Mouse (Mus musculus): ENCODE measurements around the gene Gm595. TPM values are rescaled to one million over a fixed set of nuclear protein-coding genes. Genes with fewer than 3 reads are reported as not detected.

The Gm595 gene
- polyA plus RNA-seq (2014; fragmentation: Nextera tagmentation; extraction: Ambion mirVana), result not detected in 2 replicates

DNA sequence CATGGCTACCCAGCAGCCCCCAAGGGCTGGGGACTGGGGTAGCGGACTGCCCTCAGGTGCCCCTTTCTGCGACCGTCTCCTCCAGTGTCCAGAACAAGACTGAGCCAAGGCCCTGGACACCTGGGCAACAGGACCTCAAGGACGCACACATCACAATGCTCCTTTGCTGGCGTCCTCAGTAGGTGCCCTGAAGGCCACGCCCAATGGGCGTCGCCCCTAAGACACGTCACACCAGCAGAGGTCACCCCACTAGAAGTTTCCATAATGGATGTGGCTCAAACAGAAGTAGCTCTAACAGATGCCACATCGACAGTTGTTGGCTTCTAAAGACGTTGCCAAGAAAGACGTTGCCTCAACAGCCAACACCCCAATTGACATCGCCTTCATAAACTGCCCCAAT, at the start of gene Gm595:
Gm595 (minus strand) TSS at position 101 of the 400 bp plus-strand sequence.
- Histone ChIP-seq H3K36me3 (replicated peaks; ENCODE audit: control insufficient read depth, insufficient read depth) (no peaks in the 10 kb centered on the region), H3K4me3 (replicated peaks; ENCODE audit: low read length) (no peak within 1 kb of the TSS), H3K4me2 (replicated peaks) (no peak within 1 kb of the TSS), H3K9ac (no peak within 1 kb of the TSS), H3K9me3 (ENCODE audit: control insufficient read depth, low read length) (no peaks in the 10 kb centered on the region), H3K27ac (no peak within 1 kb of the TSS), H3K4me1 (replicated peaks; ENCODE audit: control insufficient read depth, insufficient read depth, low read length) (no peaks in the 10 kb centered on the region), H3K27me3 (ENCODE audit: control insufficient read depth, insufficient read depth, low read length) (no peaks in the 10 kb centered on the region)
- no peak for ATAC-seq (ENCODE audit: low FRiP score)
- DNase-seq (ENCODE audit: low spot score), result no peak
- WGBS, result 90% methylated on average over 13 of the region's 13 CpGs

DNA sequence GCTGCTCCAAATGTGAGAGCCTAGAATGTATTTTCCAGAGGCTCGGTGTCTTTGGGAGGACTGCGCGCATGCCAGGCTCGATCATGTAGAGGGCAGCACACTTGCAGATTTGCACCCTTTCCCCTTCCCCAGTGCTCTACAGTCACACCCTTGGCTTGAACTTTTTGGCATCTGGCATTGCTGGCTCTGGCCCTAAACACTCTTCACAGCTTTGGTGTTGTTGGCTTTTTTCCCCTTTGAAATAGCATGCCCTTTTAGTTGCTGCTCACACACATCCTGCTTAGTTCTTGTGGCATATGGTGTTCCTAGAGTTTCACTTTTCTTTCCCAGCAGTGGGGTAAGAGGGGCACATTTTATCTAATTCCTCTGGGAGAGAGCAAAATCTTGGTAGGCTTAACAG, 30.9 kb upstream of the Gm595 start:
- Histone ChIP-seq H3K27ac (no peak overlapping the region), H3K27me3 (ENCODE audit: control insufficient read depth, insufficient read depth, low read length) (no peaks in the 10 kb centered on the region), H3K4me1 (replicated peaks; ENCODE audit: control insufficient read depth, insufficient read depth, low read length) (no peaks in the 10 kb centered on the region), H3K4me2 (replicated peaks) (no peak overlapping the region), H3K9ac (no peak overlapping the region), H3K9me3 (ENCODE audit: control insufficient read depth, low read length) (no peaks in the 10 kb centered on the region), H3K4me3 (replicated peaks; ENCODE audit: low read length) (no peak overlapping the region), H3K36me3 (replicated peaks; ENCODE audit: control insufficient read depth, insufficient read depth) (no peaks in the 10 kb centered on the region)
- no peak for DNase-seq (ENCODE audit: low spot score)
- ATAC-seq (ENCODE audit: low FRiP score), result no peak
- 90% methylated on average over 4 of the region's 4 CpGs for WGBS

DNA sequence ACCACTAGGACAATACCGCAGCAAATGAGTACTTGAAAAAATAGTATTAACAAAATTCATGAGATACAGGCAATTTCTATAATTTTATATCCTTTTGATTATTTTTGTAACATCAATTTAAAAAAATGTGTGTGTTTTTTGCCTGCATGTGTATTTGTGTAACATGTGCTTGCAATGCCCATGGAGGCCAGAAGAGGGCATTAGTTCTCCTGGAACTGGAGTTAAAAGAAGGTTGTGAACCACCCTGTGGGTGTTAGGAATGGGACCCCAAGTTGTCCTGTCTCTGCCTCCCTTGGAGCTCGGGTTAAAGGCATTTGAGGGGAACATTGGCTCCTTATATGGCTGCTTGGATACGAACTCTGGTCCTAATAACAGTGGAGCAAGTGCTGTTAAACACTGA, 26.2 kb upstream of the Gm595 start:
- Histone ChIP-seq H3K27ac (no peak overlapping the region), H3K27me3 (ENCODE audit: control insufficient read depth, insufficient read depth, low read length) (no peaks in the 10 kb centered on the region), H3K4me2 (replicated peaks) (no peak overlapping the region), H3K9ac (no peak overlapping the region), H3K4me3 (replicated peaks; ENCODE audit: low read length) (no peak overlapping the region), H3K4me1 (replicated peaks; ENCODE audit: control insufficient read depth, insufficient read depth, low read length) (no peaks in the 10 kb centered on the region), H3K36me3 (replicated peaks; ENCODE audit: control insufficient read depth, insufficient read depth) (no peaks in the 10 kb centered on the region), H3K9me3 (ENCODE audit: control insufficient read depth, low read length) (no peaks in the 10 kb centered on the region)
- no peak for DNase-seq (ENCODE audit: low spot score)
- no peak for ATAC-seq (ENCODE audit: low FRiP score)
- 86% methylated on average over 3 of the region's 3 CpGs for WGBS

DNA sequence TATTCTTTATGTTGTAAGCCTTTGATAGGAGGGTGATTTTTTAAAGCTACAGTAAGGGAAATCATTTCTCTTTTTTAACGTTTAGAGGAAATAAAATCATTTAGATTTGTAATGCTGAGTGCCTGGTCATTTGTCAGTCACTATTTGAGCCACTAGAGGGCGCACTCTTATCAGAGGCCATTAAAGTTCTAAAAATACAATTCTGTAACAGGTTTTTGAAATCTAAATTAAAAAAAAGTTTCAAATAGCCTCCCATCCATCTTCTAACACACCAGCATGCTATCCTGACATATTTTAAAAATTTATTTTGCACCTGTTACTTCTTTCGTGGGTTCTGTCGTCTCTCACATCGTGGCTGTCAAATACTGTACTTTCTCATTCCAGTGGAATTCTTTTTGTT, 22.0 kb upstream of the Gm595 start:
- Histone ChIP-seq H3K4me2 (replicated peaks) (no peak overlapping the region), H3K36me3 (replicated peaks; ENCODE audit: control insufficient read depth, insufficient read depth) (no peaks in the 10 kb centered on the region), H3K27me3 (ENCODE audit: control insufficient read depth, insufficient read depth, low read length) (no peaks in the 10 kb centered on the region), H3K4me3 (replicated peaks; ENCODE audit: low read length) (no peak overlapping the region), H3K27ac (no peak overlapping the region), H3K9ac (no peak overlapping the region), H3K4me1 (replicated peaks; ENCODE audit: control insufficient read depth, insufficient read depth, low read length) (no peaks in the 10 kb centered on the region), H3K9me3 (ENCODE audit: control insufficient read depth, low read length) (no peaks in the 10 kb centered on the region)
- WGBS, result 53% methylated on average over 5 of the region's 5 CpGs
- ATAC-seq (ENCODE audit: low FRiP score) (no peak), DNase-seq (ENCODE audit: low spot score) (peak; percentile 42)

DNA sequence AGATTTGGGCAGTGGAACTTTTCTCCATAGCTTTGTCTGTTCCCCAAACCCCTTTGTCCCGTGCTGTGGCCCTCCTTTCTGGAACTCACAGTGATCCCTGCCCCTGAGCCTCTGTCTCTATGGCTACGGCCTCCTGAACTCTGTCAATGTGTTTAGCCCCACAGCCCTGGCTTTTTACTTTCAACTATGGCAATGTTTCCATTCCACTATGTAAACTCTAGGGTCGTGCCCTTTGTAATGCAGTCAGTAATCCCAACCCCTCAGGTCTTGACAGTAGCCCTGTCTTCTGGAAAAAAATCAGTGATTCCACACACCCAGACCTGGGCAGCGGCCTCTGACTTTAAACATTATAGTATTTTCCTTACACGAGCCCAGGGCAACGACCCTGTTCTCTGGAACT, 19.3 kb upstream of the Gm595 start:
- ATAC-seq (ENCODE audit: low FRiP score) (no peak), DNase-seq (ENCODE audit: low spot score) (no peak)
- Histone ChIP-seq H3K4me1 (replicated peaks; ENCODE audit: control insufficient read depth, insufficient read depth, low read length) (no peaks in the 10 kb centered on the region), H3K4me3 (replicated peaks; ENCODE audit: low read length) (no peak overlapping the region), H3K9ac (no peak overlapping the region), H3K9me3 (ENCODE audit: control insufficient read depth, low read length) (no peaks in the 10 kb centered on the region), H3K27me3 (ENCODE audit: control insufficient read depth, insufficient read depth, low read length) (no peaks in the 10 kb centered on the region), H3K27ac (no peak overlapping the region), H3K4me2 (replicated peaks) (no peak overlapping the region), H3K36me3 (replicated peaks; ENCODE audit: control insufficient read depth, insufficient read depth) (no peaks in the 10 kb centered on the region)
- 44% methylated on average over 6 of the region's 6 CpGs for WGBS

DNA sequence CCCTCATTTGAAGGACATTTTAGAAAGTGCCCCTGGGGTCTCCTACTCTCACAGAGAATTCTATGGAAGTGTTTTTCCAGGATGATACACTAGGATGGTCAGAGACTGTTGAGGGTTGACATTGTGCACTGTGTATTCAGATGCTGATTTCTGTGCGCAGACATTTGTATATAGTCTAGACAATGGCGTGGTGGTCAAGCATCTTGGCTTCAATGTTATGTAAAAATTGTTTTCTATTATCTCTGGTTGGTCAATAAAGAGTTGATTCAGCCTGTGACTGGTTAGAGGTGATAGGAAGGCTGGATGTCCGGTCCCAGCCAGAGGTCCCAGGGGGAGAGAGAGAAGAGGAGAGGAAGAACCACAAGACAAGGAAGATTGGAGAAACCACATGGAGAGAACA, 16.4 kb upstream of the Gm595 start:
- no peaks in the 10 kb centered on the region for H3K9me3 ChIP-seq (ENCODE audit: control insufficient read depth, low read length)
- H3K4me3 ChIP-seq (replicated peaks; ENCODE audit: low read length), result no peak overlapping the region
- H3K4me1 ChIP-seq (replicated peaks; ENCODE audit: control insufficient read depth, insufficient read depth, low read length), result no peaks in the 10 kb centered on the region
- H3K27me3 ChIP-seq (ENCODE audit: control insufficient read depth, insufficient read depth, low read length), result no peaks in the 10 kb centered on the region
- DNase-seq (ENCODE audit: low spot score), result no peak
- H3K4me2 ChIP-seq (replicated peaks), result no peak overlapping the region
- no peak for ATAC-seq (ENCODE audit: low FRiP score)
- 76% methylated on average over 3 of the region's 3 CpGs for WGBS
- no peak overlapping the region for H3K27ac ChIP-seq
- H3K36me3 ChIP-seq (replicated peaks; ENCODE audit: control insufficient read depth, insufficient read depth), result no peaks in the 10 kb centered on the region
- no peak overlapping the region for H3K9ac ChIP-seq

DNA sequence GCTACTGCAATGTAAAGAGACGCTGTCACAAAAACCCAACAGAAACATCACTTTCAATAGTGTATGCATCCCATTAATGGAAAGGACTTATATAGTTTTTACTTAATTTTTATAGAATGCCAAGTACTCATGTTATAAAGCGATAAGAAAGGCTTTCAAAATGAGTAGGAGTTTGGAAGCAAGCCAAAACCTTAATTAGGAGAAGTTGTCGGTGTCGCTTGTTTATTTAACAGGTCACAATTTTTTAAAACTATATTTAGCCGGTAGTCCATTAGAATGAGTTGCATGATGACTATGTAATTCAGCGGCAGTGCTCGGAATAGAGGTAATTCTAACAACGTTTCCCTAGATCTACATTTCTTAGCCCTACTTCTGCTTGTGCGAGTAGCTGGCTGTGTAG, 12.7 kb upstream of the Gm595 start:
- Histone ChIP-seq H3K9ac (no peak overlapping the region), H3K27me3 (ENCODE audit: control insufficient read depth, insufficient read depth, low read length) (no peaks in the 10 kb centered on the region), H3K9me3 (ENCODE audit: control insufficient read depth, low read length) (no peaks in the 10 kb centered on the region), H3K27ac (no peak overlapping the region), H3K4me3 (replicated peaks; ENCODE audit: low read length) (no peak overlapping the region), H3K4me1 (replicated peaks; ENCODE audit: control insufficient read depth, insufficient read depth, low read length) (no peaks in the 10 kb centered on the region), H3K4me2 (replicated peaks) (no peak overlapping the region), H3K36me3 (replicated peaks; ENCODE audit: control insufficient read depth, insufficient read depth) (no peaks in the 10 kb centered on the region)
- DNase-seq (ENCODE audit: low spot score) (no peak), ATAC-seq (ENCODE audit: low FRiP score) (no peak)
- WGBS, result 91% methylated on average over 9 of the region's 9 CpGs

DNA sequence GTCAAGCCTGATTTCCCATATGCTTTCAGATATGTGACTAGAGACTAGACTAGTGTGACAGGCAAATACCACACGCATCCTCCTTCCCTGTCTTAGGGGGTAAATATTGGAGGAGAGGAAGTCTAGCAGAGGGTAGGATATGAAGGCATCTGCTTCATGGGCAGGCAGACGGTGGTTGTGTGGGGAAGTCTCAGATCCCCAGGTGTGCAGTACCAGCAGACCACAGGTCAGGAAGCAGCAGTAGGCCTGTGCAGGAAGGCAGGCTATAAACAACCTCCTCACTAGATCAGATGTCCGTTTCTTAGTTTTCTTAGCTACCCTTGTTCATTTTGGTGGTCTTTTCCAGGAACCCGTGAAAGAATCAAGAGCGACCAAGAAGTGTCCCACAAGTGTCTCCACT, 7.1 kb upstream of the Gm595 start:
- Histone ChIP-seq H3K27me3 (ENCODE audit: control insufficient read depth, insufficient read depth, low read length) (no peaks in the 10 kb centered on the region), H3K4me1 (replicated peaks; ENCODE audit: control insufficient read depth, insufficient read depth, low read length) (no peaks in the 10 kb centered on the region), H3K9ac (no peak overlapping the region), H3K27ac (no peak overlapping the region), H3K4me2 (replicated peaks) (no peak overlapping the region), H3K4me3 (replicated peaks; ENCODE audit: low read length) (no peak overlapping the region), H3K36me3 (replicated peaks; ENCODE audit: control insufficient read depth, insufficient read depth) (no peaks in the 10 kb centered on the region), H3K9me3 (ENCODE audit: control insufficient read depth, low read length) (no peaks in the 10 kb centered on the region)
- WGBS, result 83% methylated on average over 5 of the region's 5 CpGs
- ATAC-seq (ENCODE audit: low FRiP score) (no peak), DNase-seq (ENCODE audit: low spot score) (no peak)

Other genes starting within 250 kb of the Gm595 start
- not detected in 2 replicates for gene Gpr119, start 203.2 kb downstream of the Gm595 start, polyA plus RNA-seq (2014; fragmentation: Nextera tagmentation; extraction: Ambion mirVana)
- gene Rbmx2, start 182.7 kb downstream of the Gm595 start, polyA plus RNA-seq (2014; fragmentation: Nextera tagmentation; extraction: Ambion mirVana), result 18.7 and 19.0 TPM in 2 replicates